Mouse (Mus musculus): ENCODE results near the gene Spred2.
A peak's percentile ranks its signal among the peaks of the same experiment; 100 is the strongest.

Spred2 gene

GRCm38 (mm10) chr11:19923888-19924756 lies at the start of gene Spred2:
Spred2 (plus strand) TSS chr11:19924375.
- peak; percentile 97 for DNase-seq (ENCODE audit: low spot score)

GRCm38 (mm10) chr11:19875551-19875950 lies 48.6 kb upstream of the Spred2 start:
- no peak for DNase-seq (ENCODE audit: low spot score)

- no peak for DNase-seq (ENCODE audit: low spot score)
These were observed 48.2 kb upstream of the Spred2 start for GRCm38 (mm10) chr11:19875964-19876363.

GRCm38 (mm10) chr11:19877239-19877915 lies 46.8 kb upstream of the Spred2 start:
- DNase-seq (ENCODE audit: low spot score), result no peak

- DNase-seq (ENCODE audit: low spot score), result no peak
These were observed 42.8 kb upstream of the Spred2 start for GRCm38 (mm10) chr11:19881342-19881741.

GRCm38 (mm10) chr11:19890700-19891406 lies 33.3 kb upstream of the Spred2 start:
- no peak for DNase-seq (ENCODE audit: low spot score)

- DNase-seq (ENCODE audit: low spot score), result no peak
These were observed 30.9 kb upstream of the Spred2 start for GRCm38 (mm10) chr11:19893233-19893632.

GRCm38 (mm10) chr11:19899621-19900020 lies 24.6 kb upstream of the Spred2 start:
- no peak for DNase-seq (ENCODE audit: low spot score)

- no peak for DNase-seq (ENCODE audit: low spot score)
These were observed 23.5 kb upstream of the Spred2 start for GRCm38 (mm10) chr11:19900712-19901111.

- DNase-seq (ENCODE audit: low spot score), result no peak
These were observed 13.0 kb upstream of the Spred2 start for GRCm38 (mm10) chr11:19911216-19911615.

GRCm38 (mm10) chr11:19912179-19912578 lies 12.0 kb upstream of the Spred2 start:
- no peak for DNase-seq (ENCODE audit: low spot score)

GRCm38 (mm10) chr11:19912661-19913060 lies 11.5 kb upstream of the Spred2 start:
- DNase-seq (ENCODE audit: low spot score), result no peak

- DNase-seq (ENCODE audit: low spot score), result peak; percentile 63
These were observed 10.4 kb upstream of the Spred2 start for GRCm38 (mm10) chr11:19913761-19914160.

GRCm38 (mm10) chr11:19917381-19918245 lies 6.6 kb upstream of the Spred2 start:
- no peak for DNase-seq (ENCODE audit: low spot score)

GRCm38 (mm10) chr11:19918246-19918540 lies 6.0 kb upstream of the Spred2 start:
- no peak for DNase-seq (ENCODE audit: low spot score)

- no peak for DNase-seq (ENCODE audit: low spot score)
These were observed 4.8 kb upstream of the Spred2 start for GRCm38 (mm10) chr11:19919460-19919784.

GRCm38 (mm10) chr11:19919785-19920671 lies 4.1 kb upstream of the Spred2 start:
- peak; percentile 75 for DNase-seq (ENCODE audit: low spot score)

GRCm38 (mm10) chr11:19921723-19922122 lies 2.5 kb upstream of the Spred2 start:
- no peak for DNase-seq (ENCODE audit: low spot score)

- DNase-seq (ENCODE audit: low spot score), result no peak
These were observed 2.0 kb upstream of the Spred2 start for GRCm38 (mm10) chr11:19922208-19922607.

GRCm38 (mm10) chr11:19924757-19925148 lies 578 bp downstream of the Spred2 start:
- DNase-seq (ENCODE audit: low spot score), result no peak

Data from adipocyte (in vitro differentiated cells).